Mouse (Mus musculus) left cerebral cortex, postnatal 4 days (tissue): Measurements from ENCODE around the gene Uvrag. TPM values are rescaled to one million over a fixed set of nuclear protein-coding genes. Genes with fewer than 3 reads are reported as not detected.
"Not testable (repeated sequence)": the region's sequence is repeated elsewhere in the genome, so short reads cannot be mapped to it uniquely, and the experiment has no call there.

ENCODE experiments used
- DNase-seq: peaks from one replicate; pipeline ENCODE4 v3.0.0-alpha.2; 2022
- intact Hi-C: fragments of 180-260 bp; cut with DNase I; formaldehyde crosslinking; loops from one replicate; pipeline ENCODE4 v1.15.1; 2025
- total RNA-seq, 2 experiments: library from RNA; stranded (reverse); gene quantifications; 2 replicates each; pipeline ENCODE4 v1.2.3; 2021

Uvrag gene
- total RNA-seq, 2 experiments from 2014 or later = 36.3 to 37.4 TPM

GRCm38 (mm10) chr7:98991204-98991761, 149.7 kb downstream of the Uvrag start:
- DNase-seq = no peak
- intact Hi-C loops = no loop called here

DNA sequence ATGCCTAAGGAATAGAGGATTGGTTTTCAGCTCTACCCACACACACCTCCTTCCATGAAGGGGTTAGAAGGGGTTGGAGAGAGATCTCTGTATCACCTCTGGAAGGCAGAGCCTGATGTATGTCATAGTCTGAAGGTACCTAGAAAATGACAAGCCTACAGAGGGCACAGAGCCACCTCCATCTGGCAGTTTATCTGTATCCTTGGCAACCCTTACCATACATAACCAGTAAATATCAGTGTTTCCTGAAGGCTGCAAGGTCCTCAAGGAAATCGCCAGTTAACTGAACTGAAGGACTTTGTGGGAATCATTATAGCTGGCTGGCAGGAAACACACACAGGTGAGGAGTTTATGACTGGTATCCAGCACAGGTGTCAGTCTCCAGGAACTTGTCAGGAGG, 150.4 kb downstream of the Uvrag start:
- intact Hi-C loops = no loop called here
- no peak for DNase-seq

- intact Hi-C loops = no loop called here
- no peak for DNase-seq
These were observed 153.9 kb downstream of the Uvrag start for GRCm38 (mm10) chr7:98986962-98987441.

DNA sequence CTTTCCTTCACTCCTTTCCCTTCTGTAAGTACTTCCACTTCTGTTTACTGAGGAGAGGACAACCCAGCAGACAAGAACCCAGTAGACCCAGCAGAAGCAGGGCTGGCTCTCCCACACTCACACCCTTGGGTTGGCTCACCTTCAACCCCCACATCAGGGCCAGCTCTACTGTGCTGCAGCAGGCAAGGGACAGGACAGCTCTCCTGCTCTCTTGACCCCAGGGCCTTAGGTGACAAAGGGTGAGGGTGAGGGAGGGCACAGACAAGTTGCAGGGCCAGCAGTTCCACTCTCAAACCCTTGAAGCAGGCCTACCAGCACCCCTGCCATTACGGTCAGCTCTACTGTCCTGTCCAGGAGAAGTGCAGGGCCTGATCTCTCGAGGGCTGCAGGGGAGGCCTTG, 155.0 kb downstream of the Uvrag start:
- intact Hi-C loops = no loop called here
- DNase-seq = no peak

DNA sequence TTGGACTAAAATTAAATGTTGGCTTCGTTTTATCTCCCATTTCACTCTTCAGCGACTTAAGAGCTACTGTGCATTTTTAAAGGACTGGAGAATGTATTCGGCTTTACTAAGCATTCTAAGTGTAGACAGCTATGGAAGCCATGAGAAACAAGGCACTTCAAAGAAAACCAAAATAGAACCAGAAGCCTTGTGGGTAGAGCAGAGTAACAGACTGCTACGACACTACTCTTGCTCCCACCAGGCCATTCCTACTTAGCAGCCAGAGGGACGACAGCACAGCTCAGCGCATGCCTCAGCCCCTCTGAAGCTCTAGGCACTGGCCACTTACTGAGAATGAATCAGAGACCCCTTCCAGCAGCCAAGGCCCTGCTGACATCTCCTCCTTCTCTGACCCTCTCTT, 155.5 kb downstream of the Uvrag start:
- intact Hi-C loops = no loop called here
- DNase-seq = no peak

GRCm38 (mm10) chr7:98984319-98984718, 156.6 kb downstream of the Uvrag start:
- DNase-seq = no peak
- intact Hi-C loops = no loop called here

- intact Hi-C loops = no loop called here
- DNase-seq = no peak
These were observed 157.9 kb downstream of the Uvrag start for GRCm38 (mm10) chr7:98983058-98983457.

GRCm38 (mm10) chr7:98981423-98981822, 159.5 kb downstream of the Uvrag start:
- DNase-seq = no peak
- intact Hi-C loops = no loop called here

DNA sequence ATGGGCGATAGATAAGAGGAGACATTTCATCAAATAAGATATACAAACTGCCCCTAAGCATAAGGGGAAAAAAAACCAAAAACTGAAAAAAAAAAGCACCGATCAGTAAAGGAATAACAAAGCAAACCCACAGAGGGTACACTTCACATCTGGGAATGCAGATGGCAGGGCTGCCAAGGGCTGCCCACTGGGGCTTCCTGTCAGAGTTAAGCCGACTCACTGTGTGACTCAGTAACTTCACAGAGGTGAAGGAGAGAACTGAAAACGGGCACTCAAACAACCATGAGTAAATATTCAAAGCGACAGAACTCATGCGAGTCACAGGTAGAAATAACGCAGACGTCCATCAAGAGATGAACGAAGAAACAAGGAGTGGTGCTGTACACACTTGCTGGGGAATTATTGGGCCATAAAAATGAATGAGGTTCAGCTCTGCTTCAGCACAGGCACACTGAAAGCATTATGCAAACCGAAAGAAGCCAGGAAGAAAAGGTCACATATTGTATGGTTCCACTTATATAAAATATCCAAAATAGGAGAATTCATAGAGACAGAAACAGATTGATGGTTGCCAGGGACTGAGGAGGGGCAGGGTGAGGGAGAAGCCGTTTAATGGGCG, 164.0 kb downstream of the Uvrag start:
- no peak for DNase-seq
- intact Hi-C loops = no loop called here

GRCm38 (mm10) chr7:98974590-98974989, 166.4 kb downstream of the Uvrag start:
- no peak for DNase-seq
- intact Hi-C loops = no loop called here

GRCm38 (mm10) chr7:98970721-98971120, 170.2 kb downstream of the Uvrag start:
- no peak for DNase-seq
- intact Hi-C loops = no loop called here

DNA sequence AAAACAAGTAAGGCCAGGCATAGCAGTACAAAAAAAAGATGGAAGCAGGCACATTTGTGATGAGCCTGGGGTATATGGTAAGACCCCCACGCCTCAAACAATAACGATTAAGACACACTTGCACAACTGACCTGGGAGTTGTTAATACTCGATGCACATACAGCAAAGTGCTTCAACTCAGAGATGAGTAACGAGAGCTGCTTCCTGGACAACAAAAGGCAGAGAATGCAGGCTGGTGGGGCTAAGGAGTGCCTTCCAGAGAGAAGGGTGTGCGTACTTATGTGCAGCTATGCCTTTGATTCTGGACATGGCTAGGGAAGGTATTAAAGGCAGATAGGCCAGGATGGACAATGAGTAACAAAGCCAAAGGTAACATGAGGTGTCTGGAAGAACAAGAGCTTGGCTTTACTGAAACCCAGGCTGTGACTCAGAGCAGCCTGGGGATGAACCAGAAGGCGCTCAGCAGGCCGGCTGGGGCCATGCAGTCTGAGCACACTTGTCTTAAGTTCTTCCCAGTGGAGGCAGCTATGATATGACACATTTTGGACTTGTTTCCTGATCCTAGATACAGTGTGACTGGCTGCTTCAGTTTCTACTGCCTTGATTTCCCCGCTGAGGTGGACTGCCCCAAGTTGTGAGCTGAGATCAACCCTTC, 172.1 kb downstream of the Uvrag start:
- intact Hi-C loops = no loop called here
- DNase-seq = no peak

- intact Hi-C loops = no loop called here
- DNase-seq = no peak
These were observed 172.8 kb downstream of the Uvrag start for GRCm38 (mm10) chr7:98968082-98968674.

DNA sequence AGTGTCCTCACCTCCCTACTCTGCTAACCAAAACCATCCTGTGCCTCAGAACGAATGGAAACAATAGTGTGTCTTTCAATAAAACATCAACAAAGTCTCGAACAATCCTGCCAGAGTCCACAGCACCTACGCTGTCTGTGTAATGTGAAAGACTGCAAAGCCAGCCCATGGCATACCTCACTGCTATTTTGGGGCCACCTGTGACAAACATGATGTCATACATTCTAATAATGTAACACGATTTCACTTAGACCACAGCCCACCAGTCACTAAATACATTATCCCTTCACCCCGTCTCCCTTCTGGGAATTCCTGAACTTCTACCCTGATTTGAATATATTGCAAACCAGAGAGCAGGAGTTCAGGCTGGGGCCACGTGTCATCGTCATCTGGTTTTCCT, 173.3 kb downstream of the Uvrag start:
- DNase-seq = no peak
- intact Hi-C loops = no loop called here

GRCm38 (mm10) chr7:98963581-98963980, 177.4 kb downstream of the Uvrag start:
- intact Hi-C loops, DNase-seq: not testable (repeated sequence)

- DNase-seq = peak; percentile 71
- intact Hi-C loops = no loop called here
These were observed 178.2 kb downstream of the Uvrag start for GRCm38 (mm10) chr7:98962547-98963311.

- DNase-seq = no peak
- intact Hi-C loops = no loop called here
These were observed 178.9 kb downstream of the Uvrag start for GRCm38 (mm10) chr7:98962074-98962473.

DNA sequence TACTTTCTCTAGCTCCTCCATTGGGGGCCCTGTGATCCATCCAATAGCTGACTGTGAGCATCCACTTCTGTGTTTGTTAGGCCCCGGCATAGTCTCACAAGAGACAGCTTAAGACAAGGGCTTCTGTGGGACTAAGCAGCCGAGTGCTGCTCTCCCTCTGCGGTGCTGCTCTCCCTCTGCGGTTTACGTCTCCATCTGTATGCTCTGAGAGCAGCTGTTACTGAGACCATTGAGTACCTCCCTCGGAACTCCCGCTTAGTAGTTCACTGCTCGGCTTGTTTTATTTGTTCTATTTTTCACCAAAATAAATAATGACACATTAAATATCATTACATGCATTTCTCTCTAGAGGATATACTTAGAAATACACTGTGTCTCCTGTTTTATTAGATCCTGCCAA, 180.7 kb downstream of the Uvrag start:
- intact Hi-C loops = no loop called here
- no peak for DNase-seq

DNA sequence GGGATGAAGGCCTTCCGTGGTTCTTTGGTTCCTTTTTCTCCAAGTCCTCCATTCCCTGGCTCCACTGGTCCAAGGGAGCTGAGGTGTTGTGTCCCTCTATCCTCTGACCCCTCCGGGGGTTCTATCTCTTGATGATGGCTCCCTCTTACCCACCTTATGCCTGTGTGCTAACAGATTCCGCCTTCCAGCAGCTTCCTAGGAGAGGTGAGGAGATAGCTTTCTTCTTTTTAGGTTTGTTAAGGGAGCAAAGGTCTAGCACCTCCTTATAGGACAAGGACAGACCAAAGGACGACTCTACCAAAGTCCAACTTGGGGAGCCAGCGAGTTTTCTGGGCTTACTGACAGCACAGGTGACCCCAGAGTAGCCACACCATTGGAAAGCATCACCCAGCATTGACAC, 181.7 kb downstream of the Uvrag start:
- intact Hi-C loops = no loop called here
- no peak for DNase-seq

DNA sequence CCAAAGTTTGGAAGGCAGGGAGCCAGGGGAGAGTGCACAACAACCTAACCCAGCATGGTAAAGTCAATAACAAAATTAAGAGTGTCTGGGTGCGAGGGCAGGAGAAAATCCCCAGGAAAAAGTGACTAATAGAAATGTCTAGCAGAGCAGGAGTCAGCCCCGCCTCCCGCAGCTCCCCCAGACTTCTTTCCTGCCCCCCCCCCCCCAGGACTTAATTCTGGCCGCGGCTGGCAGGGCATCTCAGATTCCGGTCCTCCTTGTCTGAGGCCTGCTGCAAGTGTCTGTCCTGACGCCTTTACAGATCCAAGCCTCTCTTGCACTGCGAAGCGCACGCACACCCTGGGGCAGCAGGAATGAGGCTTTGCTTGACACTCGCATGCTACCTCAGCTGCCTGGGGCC, 182.8 kb downstream of the Uvrag start:
- intact Hi-C loops = no loop called here
- no peak for DNase-seq

- DNase-seq = no peak
- intact Hi-C loops = no loop called here
These were observed 183.7 kb downstream of the Uvrag start for GRCm38 (mm10) chr7:98957111-98957741.
